Mouse (Mus musculus) C2C12 (cell line): ENCODE results near the gene Pbx1.

Experiments used
- CEBPB ChIP-seq: IDR thresholded peaks from one replicate; pipeline ENCODE4 v1.6.1; 2011; ENCODE audit warnings: low read depth, mild to moderate bottlenecking, control low read depth, moderate library complexity
- CTCF ChIP-seq: IDR thresholded peaks from one replicate; pipeline ENCODE4 v1.5.1; 2011; ENCODE audit not compliant: control insufficient read depth, insufficient read depth, insufficient read length
- MAX ChIP-seq: IDR thresholded peaks from one replicate; pipeline ENCODE4 v1.6.1; 2011; ENCODE audit warnings: mild to moderate bottlenecking, control low read depth
- MYOD1 ChIP-seq: IDR thresholded peaks from one replicate; pipeline ENCODE4 v1.6.1; 2011; ENCODE audit warnings: low read depth; ENCODE audit not compliant: control insufficient read depth, insufficient read length
- MYOG ChIP-seq: IDR thresholded peaks from one replicate; pipeline ENCODE4 v1.6.1; 2011; ENCODE audit not compliant: control insufficient read depth, insufficient read length; ENCODE audit errors: extremely low read depth
- USF1 ChIP-seq: IDR thresholded peaks from one replicate; pipeline ENCODE4 v1.6.1; 2011; ENCODE audit warnings: low read depth, mild to moderate bottlenecking, control low read depth, moderate library complexity

DNA sequence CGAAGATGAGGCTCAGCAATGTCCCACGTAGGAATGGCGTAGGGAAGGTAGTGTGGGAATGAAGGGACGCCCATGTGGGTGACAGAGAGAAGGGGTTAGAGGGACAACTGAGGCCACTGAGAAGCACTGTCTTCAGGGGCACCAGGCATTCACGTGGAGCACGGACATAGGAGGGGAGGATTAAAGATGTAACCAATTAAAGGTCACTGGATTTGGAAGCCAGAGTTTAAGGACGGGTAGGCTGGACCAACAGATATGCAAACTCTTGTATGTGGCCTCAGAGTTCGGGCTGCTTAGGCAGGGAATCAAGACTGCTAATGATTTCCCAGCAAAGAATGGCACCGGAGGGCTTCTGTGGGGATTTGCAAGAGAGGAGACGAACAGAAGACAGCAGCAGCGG, 252.4 kb downstream of the Pbx1 start:
- TF ChIP-seq MAX (no peak), USF1 (no peak), CTCF (no peak), CEBPB (no peak), MYOG (no peak), MYOD1 (no peak)
